Mouse (Mus musculus) right cerebral cortex, adult 18-20 months (tissue): ENCODE data around the gene Chrna1.
"Not testable (repeated sequence)": the region's sequence is repeated elsewhere in the genome, so short reads cannot be mapped to it uniquely, and the experiment has no call there.

Experiments used
- DNase-seq: peaks from one replicate; pipeline ENCODE4 v3.0.0; 2022; ENCODE audit warnings: mixed read lengths

The Chrna1 gene

GRCm38 (mm10) chr2:73590106-73590505 is 10.0 kb upstream of the Chrna1 start:
- no peak for DNase-seq

- DNase-seq: no peak
Observed at GRCm38 (mm10) chr2:73588951-73589350, 8.8 kb upstream of the Chrna1 start.

- no peak for DNase-seq
Observed at GRCm38 (mm10) chr2:73587109-73587506, 7.0 kb upstream of the Chrna1 start.

GRCm38 (mm10) chr2:73586392-73587108 is 6.4 kb upstream of the Chrna1 start:
- no peak for DNase-seq

GRCm38 (mm10) chr2:73585347-73585831 is 5.3 kb upstream of the Chrna1 start:
- peak; percentile 70 for DNase-seq

GRCm38 (mm10) chr2:73584645-73585346 is 4.7 kb upstream of the Chrna1 start:
- DNase-seq: peak; percentile 82

GRCm38 (mm10) chr2:73580720-73581119 is 582 bp upstream of the Chrna1 start:
- DNase-seq: no peak

GRCm38 (mm10) chr2:73579168-73579567 is 970 bp downstream of the Chrna1 start:
- no peak for DNase-seq

GRCm38 (mm10) chr2:73574418-73574817 is 5.7 kb downstream of the Chrna1 start:
- no peak for DNase-seq

GRCm38 (mm10) chr2:73573556-73573955 is 6.6 kb downstream of the Chrna1 start:
- no peak for DNase-seq

- peak; percentile 92 for DNase-seq
Observed at GRCm38 (mm10) chr2:73572539-73573372, 7.4 kb downstream of the Chrna1 start.

- no peak for DNase-seq
Observed at GRCm38 (mm10) chr2:73571901-73572300, 8.2 kb downstream of the Chrna1 start.

GRCm38 (mm10) chr2:73571304-73571703 is 8.8 kb downstream of the Chrna1 start:
- no peak for DNase-seq

- DNase-seq: peak; percentile 68
Observed at GRCm38 (mm10) chr2:73566989-73567605, 13.0 kb downstream of the Chrna1 start.

- DNase-seq: no peak
Observed at GRCm38 (mm10) chr2:73566162-73566561, 14.0 kb downstream of the Chrna1 start.

GRCm38 (mm10) chr2:73563690-73564089 is 16.4 kb downstream of the Chrna1 start:
- no peak for DNase-seq

GRCm38 (mm10) chr2:73562656-73563055 is 17.5 kb downstream of the Chrna1 start:
- DNase-seq: no peak

- no peak for DNase-seq
Observed at GRCm38 (mm10) chr2:73561665-73562063, 18.5 kb downstream of the Chrna1 start.

- no peak for DNase-seq
Observed at GRCm38 (mm10) chr2:73560899-73561664, 19.1 kb downstream of the Chrna1 start.

GRCm38 (mm10) chr2:73560445-73560844 is 19.7 kb downstream of the Chrna1 start:
- DNase-seq: no peak

GRCm38 (mm10) chr2:73557956-73558355 is 22.2 kb downstream of the Chrna1 start:
- no peak for DNase-seq

- not testable (repeated sequence) for DNase-seq
Observed at GRCm38 (mm10) chr2:73557061-73557460, 23.1 kb downstream of the Chrna1 start.
